Mouse (Mus musculus) heart, postnatal 36 days (tissue): Measurements from ENCODE around the gene Smco2. TPM values are rescaled to one million over a fixed set of nuclear protein-coding genes. Genes with fewer than 3 reads are reported as not detected.

Experiments
- DNase-seq, 2 experiments: peaks; one replicate each; pipeline ENCODE4 v3.0.0; 2021 to 2022
- intact Hi-C: fragments of 180-260 bp; cut with DNase I; formaldehyde crosslinking; loops from one replicate; pipeline ENCODE4 v1.15.1; 2025
- total RNA-seq, 2 experiments: library from RNA; stranded (reverse); gene quantifications; 2 replicates each; pipeline ENCODE4 v1.2.3; 2021

Smco2 gene
- 1 to 10 TPM; 2.5 to 3.4 TPM for total RNA-seq

- DNase-seq, result no peak
- intact Hi-C loops, result no loop called here
These were observed at the start of gene Smco2 for GRCm38 (mm10) chr6:146850050-146850449. Gene Smco2 (plus strand): TSS chr6:146850104.

DNA sequence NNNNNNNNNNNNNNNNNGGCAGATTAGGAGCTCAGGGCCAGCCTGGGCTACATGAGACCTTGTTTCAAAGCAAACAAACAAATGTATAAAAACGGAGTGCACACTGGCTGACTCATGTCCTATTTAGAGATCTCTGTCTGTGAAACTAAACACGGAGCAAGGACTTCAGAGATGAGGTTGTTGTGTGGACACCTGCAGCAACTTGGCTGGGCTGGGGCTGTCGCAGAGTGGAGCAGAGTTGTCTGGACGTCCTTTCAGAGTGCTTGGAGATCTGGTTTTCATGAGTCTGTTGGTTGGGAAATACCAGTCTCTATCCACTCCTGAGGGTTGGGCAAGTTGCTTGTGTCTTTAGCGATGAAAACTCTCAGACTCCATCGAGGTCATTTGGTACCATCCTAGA, 39.9 kb upstream of the Smco2 start:
- no peak for DNase-seq
- intact Hi-C loops, result no loop called here

DNA sequence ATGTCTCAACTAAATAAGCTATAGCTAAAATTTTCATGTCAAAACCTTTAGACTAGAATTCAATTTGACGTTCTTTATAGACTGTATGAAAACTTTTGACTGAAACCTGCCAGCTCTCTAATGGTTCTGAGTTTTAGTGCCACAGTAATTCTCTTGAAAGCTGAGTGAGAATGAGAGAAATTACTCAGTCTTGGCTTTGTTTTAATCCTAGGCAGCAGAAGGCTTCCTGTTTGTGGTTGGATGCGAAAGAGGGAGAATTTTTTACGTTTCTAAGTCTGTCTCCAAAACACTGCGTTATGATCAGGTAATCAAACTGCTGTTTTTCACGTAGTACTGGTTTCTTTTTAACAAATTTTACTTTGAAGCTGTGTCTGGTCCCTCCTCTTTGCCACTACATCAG, 36.9 kb upstream of the Smco2 start:
- no peak for DNase-seq

DNA sequence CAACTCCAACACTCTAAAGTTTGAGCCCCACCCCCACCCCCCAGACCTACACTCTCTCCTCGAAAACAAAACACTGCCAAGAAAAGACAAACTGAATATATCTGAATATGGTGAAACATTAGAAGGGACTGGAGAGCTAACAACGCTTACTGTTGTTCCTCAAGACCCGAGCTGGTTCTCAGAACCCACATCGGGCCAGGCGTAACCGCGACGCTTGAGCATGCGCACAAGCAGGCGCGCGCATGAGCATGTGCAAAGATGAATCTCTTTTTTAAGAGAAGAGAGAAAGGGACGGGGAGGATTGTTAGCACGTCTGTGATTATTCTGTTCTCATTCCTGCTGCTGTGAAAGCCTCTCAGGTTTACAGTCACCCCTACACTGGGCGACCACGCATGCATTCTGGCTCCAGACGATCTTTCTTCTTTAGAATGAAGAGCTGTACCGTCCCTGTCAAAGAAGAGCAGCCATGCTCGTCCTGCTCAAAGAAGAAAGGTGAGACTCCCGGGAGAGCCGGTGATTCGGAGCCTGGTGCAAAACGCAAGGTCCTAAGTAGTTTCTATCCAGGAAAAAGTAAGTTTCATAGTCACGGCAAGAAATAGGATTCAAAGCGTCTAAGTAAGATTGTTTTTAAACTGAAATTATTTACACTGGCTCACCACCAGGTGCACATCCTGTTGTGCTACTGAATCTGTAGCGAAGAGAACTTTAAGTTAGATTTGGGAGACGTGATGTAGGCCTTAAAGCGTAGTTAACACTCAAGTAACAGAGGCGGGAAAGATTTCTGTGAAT, 29.5 kb upstream of the Smco2 start:
- no peak for DNase-seq
- intact Hi-C loops, result no loop called here

More for the DNA sequence above, 36.9 kb upstream of the Smco2 start:
- intact Hi-C loops, result no loop called here

DNA sequence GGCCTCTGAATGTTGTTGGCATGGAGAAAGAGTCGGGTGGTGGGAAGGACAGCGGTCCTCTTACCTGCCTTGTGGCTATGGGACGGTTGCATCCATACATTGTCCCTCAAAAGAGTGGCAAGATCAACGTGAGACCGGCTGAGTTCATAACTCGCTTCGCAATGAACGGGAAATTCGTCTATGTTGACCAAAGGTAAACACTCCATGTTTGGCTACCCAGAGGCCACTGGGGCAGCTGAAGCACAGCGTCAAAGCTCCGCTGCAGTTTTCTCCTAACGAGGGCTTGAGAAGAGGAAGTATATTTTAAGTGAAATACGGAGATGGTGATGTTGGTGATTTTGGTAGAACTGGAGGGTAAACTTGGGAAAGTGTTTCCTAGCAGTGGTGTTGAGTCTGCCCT, 27.9 kb upstream of the Smco2 start:
- intact Hi-C loops, result no loop called here
- no peak for DNase-seq

DNA sequence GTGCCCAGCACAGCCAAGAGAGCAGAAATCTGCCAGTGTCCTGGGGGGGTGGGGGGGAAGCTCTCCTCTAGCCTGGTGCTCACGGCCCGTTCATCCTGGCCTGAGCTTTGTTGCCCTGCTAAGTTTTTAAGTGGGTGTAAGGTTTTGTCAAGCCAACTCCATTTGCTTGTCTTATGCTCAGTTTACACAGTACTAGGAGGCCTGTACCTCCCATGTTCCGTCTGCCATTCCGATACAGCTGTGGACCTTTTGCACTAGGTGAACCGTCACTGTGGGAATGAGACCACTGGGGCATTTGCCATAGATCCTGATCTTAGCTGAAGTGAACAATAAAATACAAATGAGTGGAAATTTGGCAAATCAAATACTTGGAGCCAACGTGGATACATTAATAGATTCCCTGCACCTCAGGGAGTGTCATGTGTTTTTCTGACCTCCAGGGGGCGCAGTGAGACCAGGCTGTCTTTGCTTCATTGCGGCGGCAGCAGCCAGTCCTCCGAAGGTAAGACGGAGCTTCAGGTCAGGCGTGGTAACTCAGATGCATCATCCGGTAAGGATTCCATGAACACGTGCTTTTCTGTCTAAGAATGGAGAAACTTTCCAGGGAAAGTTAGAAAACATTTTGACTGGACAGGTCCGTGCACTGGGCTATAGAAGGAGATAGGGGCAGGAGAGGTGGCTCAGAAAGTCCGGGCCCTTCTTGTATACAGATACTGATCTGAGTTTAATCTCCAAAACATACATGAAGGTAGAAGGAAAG, 25.0 kb upstream of the Smco2 start:
- intact Hi-C loops, result loop anchor here (2.0 to 5.0 kb wide), 5 partner anchors 138 to 1127 kb away; no protein-coding TSS in a partner anchor
- peak; percentile 61 to 77 for DNase-seq

- intact Hi-C loops, result loop anchor here (2.0 to 5.0 kb wide), 5 partner anchors 137 to 1127 kb away; no protein-coding TSS in a partner anchor
These were observed 24.5 kb upstream of the Smco2 start for GRCm38 (mm10) chr6:146825487-146825773.

DNA sequence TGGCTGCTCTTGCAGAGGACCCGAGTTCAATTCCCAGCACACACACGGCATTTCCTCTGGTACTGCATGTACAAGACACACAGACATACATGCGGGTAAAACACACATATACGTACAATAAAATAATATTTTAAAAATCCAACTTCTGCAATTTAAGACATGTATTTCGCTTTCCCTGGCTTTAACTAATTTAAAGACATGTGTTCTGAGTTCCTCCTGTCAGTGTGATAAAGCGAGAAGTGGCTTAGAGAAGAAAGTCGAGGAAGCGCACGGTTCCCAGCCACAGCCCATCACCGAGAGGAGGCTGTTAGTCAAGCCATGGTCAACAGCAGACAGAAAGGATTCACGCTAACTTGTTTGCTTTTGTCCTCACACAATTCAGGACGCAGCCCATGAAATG, 18.6 kb upstream of the Smco2 start:
- intact Hi-C loops, result no loop called here
- DNase-seq, result no peak

More at GRCm38 (mm10) chr6:146825487-146825773, 24.5 kb upstream of the Smco2 start:
- no peak for DNase-seq

- peak; percentile 37 to 41 for DNase-seq
- intact Hi-C loops, result loop anchor here (1.0 to 2.0 kb wide), 3 partner anchors 55 to 161 kb away; partner anchors contain the start of gene Ppfibp1
These were observed 16.2 kb upstream of the Smco2 start for GRCm38 (mm10) chr6:146833485-146834314.

DNA sequence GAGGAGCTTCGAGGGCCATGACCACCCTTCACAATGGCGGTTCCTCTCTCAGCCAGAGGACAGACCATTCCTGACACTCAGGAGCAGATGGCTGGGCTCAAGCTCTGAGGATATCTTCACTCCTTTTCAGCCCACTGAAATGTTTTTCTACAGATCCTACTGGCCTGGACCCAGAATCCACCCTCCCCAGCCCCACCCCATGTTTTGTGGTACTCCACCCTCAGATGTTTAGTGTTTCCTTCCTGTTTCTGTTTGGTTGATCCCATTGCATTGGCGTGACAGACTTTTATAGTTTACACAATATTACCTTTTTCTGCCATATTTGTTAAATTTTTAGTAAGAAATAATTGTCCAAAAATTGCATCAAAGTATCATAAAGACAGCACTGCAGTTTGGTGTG, 15.6 kb upstream of the Smco2 start:
- no peak for DNase-seq
- intact Hi-C loops, result no loop called here

DNA sequence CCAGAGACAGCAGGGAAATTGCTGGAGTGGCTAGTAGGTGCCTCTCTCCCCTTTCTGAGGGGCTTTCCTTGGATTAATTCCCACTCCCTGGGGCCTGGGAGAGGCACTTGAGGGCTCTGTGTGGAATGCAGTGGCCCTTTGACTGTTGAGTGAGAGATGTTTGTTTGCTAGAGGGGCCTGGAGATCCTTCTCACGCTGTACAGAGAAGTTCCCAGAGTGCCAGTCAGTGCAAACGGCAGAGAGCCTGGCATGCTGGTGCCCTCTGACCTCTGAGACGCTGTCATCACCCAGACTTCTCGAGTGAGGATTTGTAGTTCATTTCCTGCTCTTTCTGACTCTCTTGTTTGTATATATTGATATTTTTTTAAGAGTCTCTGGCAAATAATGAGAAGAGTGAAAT, 14.1 kb upstream of the Smco2 start:
- intact Hi-C loops, result no loop called here
- DNase-seq, result no peak

DNA sequence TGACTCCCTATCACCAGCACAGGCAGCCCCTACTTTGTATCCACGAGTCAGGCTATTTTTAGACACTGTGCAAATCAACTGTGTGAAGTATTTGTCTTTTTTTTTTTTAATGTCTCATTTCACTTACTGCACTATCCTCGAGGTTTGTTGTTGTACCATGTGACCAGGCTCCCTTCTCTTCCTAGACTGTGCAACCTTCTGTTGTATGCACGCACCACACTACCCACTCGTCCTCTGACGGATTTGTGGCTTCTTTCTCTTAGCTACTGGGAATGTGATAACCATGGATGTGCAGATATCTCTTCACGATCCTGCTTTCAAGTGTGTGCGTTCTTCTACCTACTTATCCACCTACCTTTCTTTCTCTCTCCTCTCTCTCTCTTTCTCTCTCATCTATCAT, 12.6 kb upstream of the Smco2 start:
- no peak for DNase-seq
- intact Hi-C loops, result no loop called here

GRCm38 (mm10) chr6:146838366-146838765, 11.5 kb upstream of the Smco2 start:
- intact Hi-C loops, result no loop called here
- no peak for DNase-seq

- intact Hi-C loops, result no loop called here
- no peak for DNase-seq
These were observed 11.0 kb upstream of the Smco2 start for GRCm38 (mm10) chr6:146838863-146839262.

- peak in 1 of 2 experiments; percentile 35 for DNase-seq
- intact Hi-C loops, result no loop called here
These were observed 5.0 kb upstream of the Smco2 start for GRCm38 (mm10) chr6:146844867-146845266.

DNA sequence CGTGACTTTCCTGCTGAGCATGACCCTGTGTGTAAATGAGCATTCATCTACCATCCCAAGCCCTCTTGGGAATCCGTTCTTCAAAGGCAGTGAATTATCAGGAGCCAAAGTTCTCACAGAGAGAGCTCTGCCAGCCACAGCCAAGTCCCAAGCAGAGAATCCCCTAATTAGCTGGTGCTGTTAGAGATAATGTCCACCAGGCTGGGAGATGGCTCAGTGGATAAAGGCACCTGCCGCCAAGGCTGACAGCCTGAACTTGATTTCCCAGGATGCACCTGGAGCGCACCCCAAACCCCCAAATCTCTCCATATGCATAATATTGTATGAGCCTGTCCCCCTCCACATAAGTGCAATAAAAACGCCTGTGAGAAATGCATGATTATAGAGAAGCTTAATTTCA, 4.6 kb upstream of the Smco2 start:
- intact Hi-C loops, result no loop called here

GRCm38 (mm10) chr6:146845961-146846750, 3.7 kb upstream of the Smco2 start:
- intact Hi-C loops, result no loop called here
- DNase-seq, result peak; percentile 27 to 50

More for the DNA sequence above, 4.6 kb upstream of the Smco2 start:
- no peak for DNase-seq

- intact Hi-C loops, result no loop called here
These were observed 2.5 kb upstream of the Smco2 start for GRCm38 (mm10) chr6:146847402-146847801.

DNA sequence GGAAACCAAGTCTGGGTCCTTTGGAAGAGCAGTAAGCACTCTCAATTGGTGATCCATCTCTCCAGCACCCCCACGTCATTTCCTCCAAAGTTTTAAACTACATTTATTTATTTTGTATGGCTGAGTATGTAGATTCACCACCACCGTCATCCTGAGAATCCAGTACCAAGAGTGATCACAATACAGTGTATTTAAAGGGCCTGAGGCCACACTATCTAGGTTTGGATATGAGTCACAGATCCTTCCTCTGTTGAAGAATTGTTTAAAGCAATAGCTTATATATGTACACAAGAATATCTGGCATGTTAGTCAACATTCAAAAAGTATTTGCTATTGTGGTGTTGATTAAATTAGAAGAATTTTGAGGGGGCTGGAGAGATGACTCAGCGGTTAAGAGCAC, 1.6 kb upstream of the Smco2 start:
- DNase-seq, result no peak
- intact Hi-C loops, result no loop called here

More at GRCm38 (mm10) chr6:146847402-146847801, 2.5 kb upstream of the Smco2 start:
- no peak for DNase-seq

GRCm38 (mm10) chr6:146851916-146852315, 2.0 kb downstream of the Smco2 start:
- intact Hi-C loops, result no loop called here
- DNase-seq, result no peak
